Mouse (Mus musculus) stomach, embryonic 14.5 days (tissue): ENCODE data around the gene Prkar2b. TPM values are rescaled to one million over a fixed set of nuclear protein-coding genes. Genes with fewer than 3 reads are reported as not detected.
A peak's percentile ranks its signal among the peaks of the same experiment; 100 is the strongest.

Experiments used
- ATAC-seq: fragments of 200-750 bp; cut with Nextera tagmentation; 2 replicates; pipeline ENCODE4 v1.8.0; 2017; ENCODE audit warnings: low read depth, moderate TSS enrichment; ENCODE audit not compliant: insufficient number of reproducible peaks, insufficient read depth, low FRiP score
- H3K27ac ChIP-seq: fragments of 300-500 bp; sonication (generic); 2 replicates; pipeline ENCODE4 v1.5.1; 2014; ENCODE audit warnings: mild to moderate bottlenecking, low read length, moderate library complexity, mixed read lengths
- H3K27me3 ChIP-seq: fragments of 300-500 bp; sonication (generic); 2 replicates; pipeline ENCODE4 v1.6.1; 2014; ENCODE audit warnings: low read length, control low read depth, mixed read lengths; ENCODE audit not compliant: control insufficient read depth, insufficient read depth
- H3K36me3 ChIP-seq: fragments of 300-500 bp; sonication (generic); 2 replicates; pipeline ENCODE4 v1.6.1; 2014; ENCODE audit warnings: mild to moderate bottlenecking, control low read depth, low read length, moderate library complexity, mixed read lengths; ENCODE audit not compliant: control insufficient read depth, insufficient read depth
- H3K4me1 ChIP-seq: fragments of 300-500 bp; sonication (generic); 2 replicates; pipeline ENCODE4 v1.6.1; 2014; ENCODE audit warnings: low read length, control low read depth, mixed read lengths; ENCODE audit not compliant: control insufficient read depth, insufficient read depth
- H3K4me2 ChIP-seq: fragments of 300-500 bp; sonication (generic); replicated peaks from 2 replicates; pipeline ENCODE4 v1.6.1; 2014; ENCODE audit warnings: low read depth, low read length, control low read depth
- H3K4me3 ChIP-seq: fragments of 300-500 bp; sonication (generic); 2 replicates; pipeline ENCODE4 v1.5.1; 2014; ENCODE audit warnings: low read depth, low read length, control low read depth
- H3K9ac ChIP-seq: fragments of 300-500 bp; sonication (generic); replicated peaks from 2 replicates; pipeline ENCODE4 v1.6.1; 2014; ENCODE audit warnings: low read depth, mild to moderate bottlenecking, control low read depth, low read length, moderate library complexity, mixed read lengths
- H3K9me3 ChIP-seq: fragments of 300-500 bp; sonication (generic); 2 replicates; pipeline ENCODE4 v1.6.1; 2016; ENCODE audit warnings: low read depth, low read length, control low read depth; ENCODE audit not compliant: control insufficient read depth
- WGBS: fragments of 180-500 bp; shearing (Covaris S2); extraction: QIAGEN DNeasy Blood & Tissue Kit; methylation state at CpG from one replicate; pipeline ENCODE4 v1.1.7; 2014; 5-methylcytosine and 5-hydroxymethylcytosine counted together
- polyA plus RNA-seq: library from polyadenylated mRNA; unstranded; fragments of >200 nt; fragmentation: Nextera tagmentation; extraction: Ambion mirVana; gene quantifications from 2 replicates; pipeline ENCODE4 v1.2.1, GENCODE M21; 2014

The Prkar2b gene
- 34.0 and 38.7 TPM in 2 replicates for polyA plus RNA-seq

DNA sequence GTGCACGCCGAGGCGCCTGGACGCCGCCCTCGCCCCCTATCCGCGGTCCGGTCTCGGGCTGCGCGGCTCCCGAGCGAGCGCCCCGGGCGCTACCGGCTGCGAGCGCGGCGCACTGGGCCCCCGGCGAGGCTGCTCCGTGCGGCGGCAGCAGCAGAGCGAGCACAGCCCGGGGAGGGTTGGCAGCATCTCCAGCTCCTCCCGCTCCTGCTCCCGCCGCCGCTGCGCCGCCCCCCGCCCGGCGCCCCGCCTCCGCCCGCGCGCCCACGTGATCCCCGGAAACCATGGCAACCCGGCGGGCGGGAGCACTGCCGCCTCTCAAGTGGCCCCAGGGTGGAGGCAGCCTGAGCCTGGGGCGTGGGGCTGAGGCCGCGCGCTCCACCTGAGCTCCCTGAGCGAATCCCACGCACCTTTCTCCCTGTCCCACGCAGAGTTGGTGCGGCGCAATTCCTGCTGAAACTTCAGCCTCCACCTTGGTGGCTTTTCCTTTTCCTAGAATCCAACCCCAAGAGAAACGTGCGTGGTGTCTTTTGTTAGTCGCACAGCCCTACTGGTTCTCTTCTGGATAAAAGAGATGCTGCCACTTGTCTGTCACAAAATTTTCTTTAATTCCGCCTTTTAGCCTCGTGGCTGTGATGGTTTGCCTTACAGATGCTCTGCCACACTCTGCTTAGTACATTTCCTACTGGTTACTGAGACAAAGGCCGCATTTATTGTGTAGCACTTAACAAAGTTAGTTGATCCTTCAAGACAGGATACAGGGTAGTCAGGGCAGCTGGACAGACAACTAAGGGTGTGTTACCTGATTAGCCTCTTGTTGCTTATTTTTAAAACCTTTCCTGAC lies at the start of gene Prkar2b:
TSS of gene Prkar2b (minus strand) at position 207 of the 841 bp plus-strand sequence.
- H3K27ac ChIP-seq = peak within 1 kb of the TSS; percentile 93
- H3K4me1 ChIP-seq = 0 out of 2 replicates have a peak, but pooled peaks cover 6% of the 10 kb centered on the region
- H3K9me3 ChIP-seq = no peaks in the 10 kb centered on the region
- H3K9ac ChIP-seq = peak within 1 kb of the TSS; percentile 72
- peak within 1 kb of the TSS; percentile 84 for H3K4me3 ChIP-seq
- peak within 1 kb of the TSS; percentile 93 for H3K4me2 ChIP-seq
- WGBS = 1% methylated on average over 64 of the region's 64 CpGs
- H3K27me3 ChIP-seq = no peaks in the 10 kb centered on the region
- ATAC-seq = peak; percentile 95
- H3K36me3 ChIP-seq = no peaks in the 10 kb centered on the region

DNA sequence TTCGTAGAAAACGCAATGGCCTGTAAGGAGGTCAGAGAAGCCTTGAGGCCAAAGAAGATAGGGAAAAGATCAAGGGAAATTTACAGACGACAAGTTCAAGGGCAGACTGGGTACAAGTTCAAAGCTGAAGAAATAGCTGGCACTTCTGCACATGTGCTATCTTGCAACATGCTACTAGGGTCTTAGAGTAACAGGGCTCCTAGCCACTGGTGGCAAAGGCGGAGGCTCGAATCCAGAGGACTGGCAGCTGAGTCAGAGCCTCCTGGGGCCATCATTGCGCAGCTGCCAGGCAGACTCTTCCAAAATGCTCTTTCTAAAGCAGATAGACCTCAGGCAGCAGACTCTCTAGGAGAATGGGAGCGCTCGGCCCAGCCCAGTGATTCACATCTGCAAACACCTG lies 48.1 kb upstream of the Prkar2b start:
- whole genome bisulfite sequencing = 82% methylated on average over 8 of the region's 8 CpGs
- H3K27ac ChIP-seq = no peak overlapping the region
- H3K9me3 ChIP-seq = no peaks in the 10 kb centered on the region
- no peaks in the 10 kb centered on the region for H3K36me3 ChIP-seq
- no peaks in the 10 kb centered on the region for H3K4me1 ChIP-seq
- no peak overlapping the region for H3K9ac ChIP-seq
- ATAC-seq = no peak
- no peak overlapping the region for H3K4me3 ChIP-seq
- H3K27me3 ChIP-seq = no peaks in the 10 kb centered on the region
- no peak overlapping the region for H3K4me2 ChIP-seq

DNA sequence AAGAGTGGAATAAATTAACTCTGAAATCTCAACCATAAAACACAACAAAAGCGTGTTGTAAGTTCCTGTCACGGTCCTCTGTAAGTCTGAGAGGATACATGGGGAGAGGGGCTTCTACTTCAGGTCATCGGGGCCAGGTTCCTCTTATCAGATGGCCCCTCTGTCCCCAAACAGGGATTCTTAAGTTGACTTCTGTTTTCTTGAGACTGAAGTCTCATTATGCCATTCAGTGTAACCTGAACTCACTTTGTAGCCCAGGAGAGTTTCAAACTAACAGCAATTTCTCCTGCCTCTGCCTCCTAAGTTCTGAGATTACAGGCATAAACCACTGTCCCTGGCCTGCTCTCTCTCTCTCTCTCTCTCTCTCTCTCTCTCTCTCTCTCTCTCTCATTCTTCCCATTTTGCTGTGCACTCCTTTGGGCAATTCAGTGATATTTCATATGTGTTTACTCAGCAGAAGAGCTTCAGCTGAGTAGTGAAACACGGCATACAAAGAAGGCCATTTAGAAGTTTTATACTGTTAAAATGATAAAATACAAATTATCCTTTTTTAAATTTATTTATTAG lies 43.9 kb upstream of the Prkar2b start:
- no peak overlapping the region for H3K4me3 ChIP-seq
- H3K9ac ChIP-seq = no peak overlapping the region
- no peaks in the 10 kb centered on the region for H3K36me3 ChIP-seq
- no peaks in the 10 kb centered on the region for H3K27me3 ChIP-seq
- H3K27ac ChIP-seq = no peak overlapping the region
- H3K4me2 ChIP-seq = no peak overlapping the region
- no peak for ATAC-seq
- no peaks in the 10 kb centered on the region for H3K4me1 ChIP-seq
- no peaks in the 10 kb centered on the region for H3K9me3 ChIP-seq
- WGBS = 69% methylated on average over 4 of the region's 4 CpGs

DNA sequence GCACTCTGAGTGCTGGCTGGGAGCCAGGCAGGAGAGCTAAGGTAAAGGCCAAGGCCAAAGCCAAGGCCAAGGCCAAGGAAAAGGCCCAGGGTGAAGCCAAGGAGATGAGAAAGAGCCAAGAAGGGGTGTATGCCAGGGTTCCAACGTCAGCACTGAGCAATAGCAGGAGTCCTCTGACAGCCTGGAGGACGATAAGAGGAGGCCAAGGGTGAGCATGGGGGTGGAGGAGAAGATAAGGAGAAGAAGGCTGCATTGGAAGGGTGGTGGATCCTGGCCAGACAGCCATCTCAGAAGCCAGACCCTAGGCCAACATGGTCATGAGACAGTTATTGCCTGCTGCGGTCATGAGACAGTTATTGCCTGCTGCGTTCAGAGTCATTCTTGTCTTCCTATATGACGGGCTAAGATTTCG lies 43.4 kb upstream of the Prkar2b start:
- H3K27me3 ChIP-seq = no peaks in the 10 kb centered on the region
- no peaks in the 10 kb centered on the region for H3K4me1 ChIP-seq
- no peak overlapping the region for H3K9ac ChIP-seq
- H3K9me3 ChIP-seq = no peaks in the 10 kb centered on the region
- no peak overlapping the region for H3K4me3 ChIP-seq
- H3K27ac ChIP-seq = no peak overlapping the region
- no peak overlapping the region for H3K4me2 ChIP-seq
- WGBS = 75% methylated on average over 6 of the region's 6 CpGs
- ATAC-seq = peak; percentile 89; the same call in 1 of the 2 replicates
- H3K36me3 ChIP-seq = no peaks in the 10 kb centered on the region

DNA sequence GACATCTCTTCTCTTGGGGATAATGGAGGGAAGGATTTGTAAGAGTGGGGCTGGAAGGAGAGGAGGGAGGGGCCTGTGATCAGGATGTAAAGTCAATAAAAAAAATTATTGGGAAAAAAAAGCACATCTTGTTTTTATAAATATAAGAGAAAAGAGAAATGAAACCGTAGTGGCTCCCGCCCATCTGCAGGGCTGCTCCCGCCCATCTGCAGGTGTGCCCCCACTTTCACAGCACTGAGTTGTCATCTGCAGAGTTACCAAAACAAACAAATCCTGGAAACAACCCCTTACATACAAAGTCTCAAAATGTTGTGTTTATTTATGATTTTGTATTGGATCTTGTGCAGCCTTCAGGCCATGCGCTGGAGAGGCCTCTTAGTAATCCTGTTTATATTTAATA lies 40.2 kb upstream of the Prkar2b start:
- Histone ChIP-seq H3K4me2 (no peak overlapping the region), H3K27ac (no peak overlapping the region), H3K27me3 (no peaks in the 10 kb centered on the region), H3K4me1 (no peaks in the 10 kb centered on the region), H3K9me3 (no peaks in the 10 kb centered on the region), H3K9ac (no peak overlapping the region), H3K4me3 (no peak overlapping the region), H3K36me3 (no peaks in the 10 kb centered on the region)
- 92% methylated on average over 4 of the region's 4 CpGs for WGBS
- no peak for ATAC-seq

DNA sequence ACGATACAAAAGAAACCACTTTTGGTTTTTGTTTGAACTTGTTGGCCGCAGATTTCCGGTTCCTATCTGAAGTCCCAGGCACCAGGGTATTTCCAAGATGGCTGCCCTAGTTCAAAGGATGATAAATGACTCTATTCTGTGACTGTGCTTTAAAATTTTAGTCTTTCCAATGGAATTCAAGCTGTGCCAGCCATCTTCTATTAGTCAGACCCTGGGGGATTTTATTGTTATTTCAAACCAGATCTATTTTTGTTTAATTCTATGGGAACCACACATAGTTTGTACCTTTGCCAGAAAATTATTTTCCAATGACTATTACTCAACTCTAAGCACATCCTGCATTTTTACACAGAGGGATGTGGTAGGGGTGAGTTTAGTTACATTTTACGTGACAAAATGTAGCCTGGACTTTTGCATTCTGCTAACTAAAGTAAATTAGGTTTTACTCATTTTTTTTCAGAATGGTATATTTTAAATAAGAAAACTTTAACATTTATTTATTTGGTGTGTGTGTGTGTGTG lies 38.6 kb upstream of the Prkar2b start:
- no peak for ATAC-seq
- no peak overlapping the region for H3K9ac ChIP-seq
- no peaks in the 10 kb centered on the region for H3K27me3 ChIP-seq
- H3K4me3 ChIP-seq = no peak overlapping the region
- no peaks in the 10 kb centered on the region for H3K4me1 ChIP-seq
- no peaks in the 10 kb centered on the region for H3K36me3 ChIP-seq
- no peaks in the 10 kb centered on the region for H3K9me3 ChIP-seq
- H3K4me2 ChIP-seq = no peak overlapping the region
- no peak overlapping the region for H3K27ac ChIP-seq
- 71% methylated on average over 4 of the region's 4 CpGs for WGBS

DNA sequence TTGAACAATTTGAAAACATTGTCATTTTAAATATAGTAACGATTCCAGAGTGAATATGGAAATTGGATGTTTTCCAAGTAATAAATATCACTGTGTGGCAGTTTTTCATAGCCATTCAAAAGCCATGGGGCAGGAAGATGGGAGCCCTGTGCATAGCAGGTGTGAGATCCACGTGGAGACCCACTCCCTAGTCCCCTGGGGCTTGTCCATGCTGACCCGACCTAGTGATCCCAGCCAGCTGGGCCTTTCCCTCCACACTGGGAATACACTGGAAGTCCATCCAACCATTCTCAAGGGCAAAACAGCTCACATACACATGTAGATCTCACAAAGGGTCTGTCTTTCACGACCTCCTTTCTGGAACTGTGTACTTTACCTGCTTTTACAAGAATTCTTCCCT lies 37.5 kb upstream of the Prkar2b start:
- H3K27me3 ChIP-seq = no peaks in the 10 kb centered on the region
- no peak overlapping the region for H3K9ac ChIP-seq
- H3K36me3 ChIP-seq = no peaks in the 10 kb centered on the region
- H3K4me2 ChIP-seq = no peak overlapping the region
- H3K9me3 ChIP-seq = no peaks in the 10 kb centered on the region
- H3K4me3 ChIP-seq = no peak overlapping the region
- H3K4me1 ChIP-seq = no peaks in the 10 kb centered on the region
- H3K27ac ChIP-seq = no peak overlapping the region
- no peak for ATAC-seq
- WGBS = 56% methylated on average over 4 of the region's 4 CpGs

DNA sequence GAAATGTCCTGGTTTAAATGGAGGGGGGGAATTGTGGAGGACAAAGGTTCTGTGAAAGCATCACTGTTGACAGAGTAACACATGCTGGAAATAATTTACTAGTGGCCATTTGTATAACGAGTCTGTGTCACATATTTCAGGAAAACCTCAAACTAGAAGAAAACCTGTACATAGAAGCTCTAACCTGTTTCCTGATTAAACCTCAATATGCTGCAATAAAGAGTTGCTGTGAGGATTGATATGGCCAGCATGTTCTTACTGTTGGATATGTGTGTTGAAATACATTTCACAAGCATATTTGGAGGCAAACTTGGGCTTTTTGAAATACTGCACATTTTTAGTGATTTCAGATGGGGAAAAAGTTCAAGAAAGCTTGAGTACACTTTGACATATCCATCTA lies 36.0 kb upstream of the Prkar2b start:
- Histone ChIP-seq H3K4me3 (no peak overlapping the region), H3K27me3 (no peaks in the 10 kb centered on the region), H3K27ac (no peak overlapping the region), H3K9me3 (no peaks in the 10 kb centered on the region), H3K36me3 (no peaks in the 10 kb centered on the region), H3K9ac (no peak overlapping the region), H3K4me2 (no peak overlapping the region), H3K4me1 (no peaks in the 10 kb centered on the region)
- no peak for ATAC-seq
- WGBS = 61% methylated on average over 1 of the region's 1 CpGs
